Mouse (Mus musculus) heart, embryonic 15.5 days (tissue): ENCODE measurements at regions not wholly inside any gene's neighbourhood (a gene's known extent, or its start where the extent isn't known, plus 50 kb on each side); places are given as distances from the start of the nearest gene placed in this dataset.

ENCODE experiments used
- ATAC-seq: fragments of 200-750 bp; cut with Nextera tagmentation; replicated peaks from 2 replicates; pipeline ENCODE4 v1.8.0; 2017; ENCODE audit warnings: low read depth, moderate TSS enrichment; ENCODE audit not compliant: insufficient number of reproducible peaks, insufficient read depth, low FRiP score
- H3K27ac ChIP-seq: fragments of 300-500 bp; sonication (generic); 2 replicates; pipeline ENCODE4 v1.5.1; 2015; ENCODE audit warnings: mild to moderate bottlenecking, inconsistent platforms
- H3K27me3 ChIP-seq: fragments of 300-500 bp; sonication (generic); 2 replicates; pipeline ENCODE4 v1.6.1; 2015; ENCODE audit warnings: inconsistent platforms
- H3K36me3 ChIP-seq: fragments of 300-500 bp; sonication (generic); 2 replicates; pipeline ENCODE4 v1.6.1; 2015; ENCODE audit warnings: mild to moderate bottlenecking, inconsistent platforms
- H3K4me1 ChIP-seq: fragments of 300-500 bp; sonication (generic); replicated peaks from 2 replicates; pipeline ENCODE4 v1.6.1; 2015; ENCODE audit warnings: inconsistent platforms
- H3K4me2 ChIP-seq: fragments of 300-500 bp; sonication (generic); 2 replicates; pipeline ENCODE4 v1.6.1; 2015; ENCODE audit warnings: inconsistent platforms, mild to moderate bottlenecking, moderate library complexity
- H3K4me3 ChIP-seq: fragments of 300-500 bp; sonication (generic); 2 replicates; pipeline ENCODE4 v1.5.1; 2015; ENCODE audit warnings: mild to moderate bottlenecking, inconsistent platforms
- H3K9ac ChIP-seq: fragments of 300-500 bp; sonication (generic); 2 replicates; pipeline ENCODE4 v1.6.1; 2015; ENCODE audit warnings: mild to moderate bottlenecking, inconsistent platforms
- H3K9me3 ChIP-seq: fragments of 300-500 bp; sonication (generic); replicated peaks from 2 replicates; pipeline ENCODE4 v1.6.1; 2016; ENCODE audit warnings: inconsistent platforms
- WGBS: fragments of 180-500 bp; shearing (Covaris S2); methylation state at CpG from one replicate; pipeline ENCODE4 v1.1.7; 2015; ENCODE audit warnings: mixed read lengths; 5-methylcytosine and 5-hydroxymethylcytosine counted together

DNA sequence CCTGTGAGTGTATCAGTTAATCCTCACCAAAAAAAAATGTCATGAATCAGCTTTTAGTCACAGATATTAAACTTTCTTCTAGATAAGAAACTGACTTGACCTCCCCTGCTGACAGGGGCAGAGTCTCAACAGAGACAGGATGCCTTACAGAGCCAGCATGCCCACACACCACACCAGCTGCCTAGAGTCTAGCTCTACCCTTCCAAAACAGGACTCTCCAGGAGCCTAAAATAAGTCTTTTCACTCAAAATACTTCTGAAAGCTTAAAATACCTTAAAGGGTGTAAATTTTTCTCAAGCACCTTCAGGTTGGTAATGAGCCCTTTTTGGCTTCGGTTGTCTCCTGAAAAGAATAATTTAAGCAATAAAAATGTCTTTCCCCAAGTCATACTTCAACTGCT, 373.7 kb upstream of the Rack1 start:
- Histone ChIP-seq H3K4me3 (no peak overlapping the region), H3K9ac (no peak overlapping the region), H3K36me3 (no peaks in the 10 kb centered on the region), H3K27ac (no peak overlapping the region), H3K9me3 (no peaks in the 10 kb centered on the region), H3K27me3 (no peaks in the 10 kb centered on the region), H3K4me1 (no peaks in the 10 kb centered on the region), H3K4me2 (no peak overlapping the region)
- no peak for ATAC-seq
- WGBS: 69% methylated on average over 1 of the region's 1 CpGs

- Histone ChIP-seq H3K36me3 (no peaks in the 10 kb centered on the region), H3K4me2 (no peak overlapping the region), H3K9me3 (no peaks in the 10 kb centered on the region), H3K27me3 (no peaks in the 10 kb centered on the region), H3K9ac (no peak overlapping the region), H3K4me3 (no peak overlapping the region), H3K27ac (no peak overlapping the region), H3K4me1 (0 out of 2 replicates have a peak, but pooled peaks cover 3% of the 10 kb centered on the region)
- WGBS: 85% methylated on average over 6 of the region's 6 CpGs
- no peak for ATAC-seq
Measured at GRCm38 (mm10) chr11:48418066-48418756, 381.9 kb upstream of the Rack1 start.

- no peak overlapping the region for H3K27ac ChIP-seq
- H3K9ac ChIP-seq: no peak overlapping the region
- no peaks in the 10 kb centered on the region for H3K27me3 ChIP-seq
- 0 out of 2 replicates have a peak, but pooled peaks cover 3% of the 10 kb centered on the region for H3K4me1 ChIP-seq
- H3K9me3 ChIP-seq: no peaks in the 10 kb centered on the region
- no peak overlapping the region for H3K4me3 ChIP-seq
- H3K36me3 ChIP-seq: no peaks in the 10 kb centered on the region
- WGBS: 73% methylated on average over 2 of the region's 2 CpGs
- ATAC-seq: no peak
- H3K4me2 ChIP-seq: no peak overlapping the region
Measured at GRCm38 (mm10) chr11:48417615-48418014, 382.5 kb upstream of the Rack1 start.

GRCm38 (mm10) chr11:48398032-48398431, 402.1 kb upstream of the Rack1 start:
- H3K27ac ChIP-seq: no peak overlapping the region
- no peak overlapping the region for H3K4me3 ChIP-seq
- H3K27me3 ChIP-seq: no peaks in the 10 kb centered on the region
- H3K36me3 ChIP-seq: no peaks in the 10 kb centered on the region
- no peak for ATAC-seq
- no peak overlapping the region for H3K4me2 ChIP-seq
- WGBS: 62% methylated on average over 2 of the region's 2 CpGs
- no peaks in the 10 kb centered on the region for H3K4me1 ChIP-seq
- no peak overlapping the region for H3K9ac ChIP-seq
- no peaks in the 10 kb centered on the region for H3K9me3 ChIP-seq

DNA sequence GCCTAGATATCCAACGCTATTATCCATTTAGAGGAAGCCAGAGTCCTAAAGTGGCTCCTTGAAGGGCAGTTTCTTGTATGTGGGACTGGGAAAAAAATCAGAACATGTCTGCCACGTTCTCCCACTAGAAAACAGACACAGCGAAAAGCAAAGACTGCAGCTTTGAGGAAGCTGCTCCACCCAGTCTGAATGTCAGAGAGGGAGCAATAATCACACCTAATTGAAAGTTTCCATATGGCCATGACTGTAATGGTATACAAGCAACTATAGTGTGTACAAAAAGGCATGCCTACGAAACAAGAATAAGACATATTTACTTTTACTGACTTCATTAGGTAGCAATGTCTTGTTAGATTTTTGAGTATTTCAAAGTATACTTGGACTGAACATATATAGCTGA, 392.7 kb upstream of the Sgcd start:
- WGBS: 70% methylated on average over 4 of the region's 4 CpGs
- H3K4me1 ChIP-seq: no peaks in the 10 kb centered on the region
- ATAC-seq: no peak
- no peaks in the 10 kb centered on the region for H3K36me3 ChIP-seq
- no peaks in the 10 kb centered on the region for H3K27me3 ChIP-seq
- no peak overlapping the region for H3K27ac ChIP-seq
- no peak overlapping the region for H3K4me3 ChIP-seq
- H3K4me2 ChIP-seq: no peak overlapping the region
- no peaks in the 10 kb centered on the region for H3K9me3 ChIP-seq
- H3K9ac ChIP-seq: no peak overlapping the region

GRCm38 (mm10) chr11:48378044-48378443, 389.3 kb upstream of the Sgcd start:
- no peak overlapping the region for H3K27ac ChIP-seq
- 77% methylated on average over 4 of the region's 4 CpGs for WGBS

GRCm38 (mm10) chr11:48377269-48377668, 388.5 kb upstream of the Sgcd start:
- Histone ChIP-seq H3K4me1 (no peaks in the 10 kb centered on the region), H3K9ac (no peak overlapping the region), H3K27ac (no peak overlapping the region), H3K36me3 (no peaks in the 10 kb centered on the region), H3K9me3 (no peaks in the 10 kb centered on the region), H3K4me3 (no peak overlapping the region), H3K27me3 (no peaks in the 10 kb centered on the region), H3K4me2 (no peak overlapping the region)
- no peak for ATAC-seq

More at GRCm38 (mm10) chr11:48378044-48378443, 389.3 kb upstream of the Sgcd start:
- Histone ChIP-seq H3K4me2 (no peak overlapping the region), H3K27me3 (no peaks in the 10 kb centered on the region), H3K4me3 (no peak overlapping the region), H3K9me3 (no peaks in the 10 kb centered on the region), H3K4me1 (no peaks in the 10 kb centered on the region), H3K9ac (no peak overlapping the region), H3K36me3 (no peaks in the 10 kb centered on the region)
- no peak for ATAC-seq

- Histone ChIP-seq H3K27ac (no peak overlapping the region), H3K4me1 (no peaks in the 10 kb centered on the region), H3K4me2 (no peak overlapping the region), H3K36me3 (no peaks in the 10 kb centered on the region), H3K27me3 (no peaks in the 10 kb centered on the region), H3K9me3 (no peaks in the 10 kb centered on the region), H3K9ac (no peak overlapping the region), H3K4me3 (no peak overlapping the region)
- ATAC-seq: no peak
- WGBS: 77% methylated on average over 4 of the region's 4 CpGs
Measured at GRCm38 (mm10) chr11:48351349-48352023, 362.7 kb upstream of the Sgcd start.

- no peak overlapping the region for H3K4me3 ChIP-seq
- H3K36me3 ChIP-seq: no peaks in the 10 kb centered on the region
- WGBS: 35% methylated on average over 1 of the region's 1 CpGs
- no peaks in the 10 kb centered on the region for H3K9me3 ChIP-seq
- H3K4me2 ChIP-seq: no peak overlapping the region
- no peak overlapping the region for H3K27ac ChIP-seq
- no peak for ATAC-seq
- H3K27me3 ChIP-seq: no peaks in the 10 kb centered on the region
- H3K4me1 ChIP-seq: no peaks in the 10 kb centered on the region
- no peak overlapping the region for H3K9ac ChIP-seq
Measured at GRCm38 (mm10) chr11:48314500-48314899, 325.7 kb upstream of the Sgcd start.

- no peak overlapping the region for H3K4me3 ChIP-seq
- no peak overlapping the region for H3K27ac ChIP-seq
- no peaks in the 10 kb centered on the region for H3K9me3 ChIP-seq
- ATAC-seq: no peak
- H3K36me3 ChIP-seq: no peaks in the 10 kb centered on the region
- H3K27me3 ChIP-seq: no peaks in the 10 kb centered on the region
- H3K9ac ChIP-seq: no peak overlapping the region
- no peaks in the 10 kb centered on the region for H3K4me1 ChIP-seq
- 54% methylated on average over 3 of the region's 3 CpGs for WGBS
- H3K4me2 ChIP-seq: no peak overlapping the region
Measured at GRCm38 (mm10) chr11:48295370-48295769, 306.6 kb upstream of the Sgcd start.

DNA sequence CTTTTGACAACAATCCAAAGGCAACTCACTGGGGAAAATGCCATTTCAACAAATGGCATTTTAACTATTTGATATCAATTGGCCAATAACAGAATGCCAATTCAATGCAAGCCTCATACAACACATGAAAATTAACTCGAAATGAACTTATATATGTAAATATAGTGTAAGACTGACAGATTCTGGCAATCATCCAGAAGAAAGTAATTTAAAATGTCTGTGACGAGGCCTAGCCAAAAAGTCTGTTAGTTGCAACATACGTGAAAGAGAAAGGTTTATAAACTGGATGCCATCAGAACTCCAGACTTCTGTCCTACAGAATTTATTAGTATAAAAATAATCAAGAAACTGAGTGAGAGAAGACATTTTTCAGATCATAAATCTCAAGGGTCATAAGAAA, 273.7 kb upstream of the Sgcd start:
- Histone ChIP-seq H3K36me3 (no peaks in the 10 kb centered on the region), H3K4me1 (no peaks in the 10 kb centered on the region), H3K4me2 (no peak overlapping the region), H3K9me3 (no peaks in the 10 kb centered on the region), H3K27ac (no peak overlapping the region), H3K4me3 (no peak overlapping the region), H3K27me3 (no peaks in the 10 kb centered on the region), H3K9ac (no peak overlapping the region)
- ATAC-seq: no peak
- WGBS: 72% methylated on average over 3 of the region's 3 CpGs

- no peaks in the 10 kb centered on the region for H3K36me3 ChIP-seq
- no peak for ATAC-seq
- H3K27ac ChIP-seq: no peak overlapping the region
- H3K4me1 ChIP-seq: no peaks in the 10 kb centered on the region
- no peak overlapping the region for H3K4me2 ChIP-seq
- WGBS: 4% methylated on average over 1 of the region's 1 CpGs
- H3K9me3 ChIP-seq: no peaks in the 10 kb centered on the region
- no peak overlapping the region for H3K9ac ChIP-seq
- no peaks in the 10 kb centered on the region for H3K27me3 ChIP-seq
- H3K4me3 ChIP-seq: no peak overlapping the region
Measured at GRCm38 (mm10) chr11:48261089-48261488, 272.3 kb upstream of the Sgcd start.
